Mouse (Mus musculus) intestine, postnatal 0 days (tissue): ENCODE data around the gene 1700029P11Rik. TPM values are rescaled to one million over a fixed set of nuclear protein-coding genes. Genes with fewer than 3 reads are reported as not detected.

Source experiments
- ATAC-seq: fragments of 200-750 bp; cut with Nextera tagmentation; 2 replicates; pipeline ENCODE4 v1.8.0; 2017; ENCODE audit warnings: mild to moderate bottlenecking, moderate TSS enrichment, moderate library complexity
- H3K27ac ChIP-seq: fragments of 300-500 bp; sonication (generic); 2 replicates; pipeline ENCODE4 v1.5.1; 2014; ENCODE audit warnings: mild to moderate bottlenecking, low read depth, low read length, moderate library complexity
- H3K27me3 ChIP-seq: fragments of 300-500 bp; sonication (generic); replicated peaks from 2 replicates; pipeline ENCODE4 v1.6.1; 2014; ENCODE audit warnings: low read length, mixed read lengths; ENCODE audit not compliant: control insufficient read depth, insufficient read depth
- H3K36me3 ChIP-seq: fragments of 300-500 bp; sonication (generic); 2 replicates; pipeline ENCODE4 v1.6.1; 2014; ENCODE audit warnings: mild to moderate bottlenecking, moderate library complexity; ENCODE audit not compliant: control insufficient read depth, insufficient read depth
- H3K4me1 ChIP-seq: fragments of 300-500 bp; sonication (generic); replicated peaks from 2 replicates; pipeline ENCODE4 v1.6.1; 2014; ENCODE audit warnings: antibody characterized with exemption, low read length, mixed read lengths; ENCODE audit not compliant: control insufficient read depth, insufficient read depth
- H3K4me2 ChIP-seq: fragments of 300-500 bp; sonication (generic); replicated peaks from 2 replicates; pipeline ENCODE4 v1.6.1; 2014; ENCODE audit warnings: low read depth, mild to moderate bottlenecking, moderate library complexity
- H3K4me3 ChIP-seq: fragments of 300-500 bp; sonication (generic); 2 replicates; pipeline ENCODE4 v1.5.1; 2014; ENCODE audit warnings: low read depth, low read length
- H3K9ac ChIP-seq: fragments of 300-500 bp; sonication (generic); 2 replicates; pipeline ENCODE4 v1.6.1; 2014; ENCODE audit warnings: mild to moderate bottlenecking, low read depth, low read length
- H3K9me3 ChIP-seq: fragments of 300-500 bp; sonication (generic); 2 replicates; pipeline ENCODE4 v1.6.1; 2016; ENCODE audit warnings: mixed run types; ENCODE audit not compliant: control insufficient read depth
- CTCF ChIP-seq: sonication (generic); IDR thresholded peaks from 2 replicates; pipeline ENCODE4 v1.5.1; 2016; ENCODE audit warnings: low read depth, mild to moderate bottlenecking, control low read depth, antibody characterized with exemption, moderate library complexity
- WGBS: fragments of 180-500 bp; shearing (Covaris S2); extraction: QIAGEN DNeasy Blood & Tissue Kit; methylation state at CpG from one replicate; pipeline ENCODE4 v1.1.7; 2014; 5-methylcytosine and 5-hydroxymethylcytosine counted together
- polyA plus RNA-seq: library from polyadenylated mRNA; unstranded; fragments of >200 nt; fragmentation: Nextera tagmentation; extraction: Ambion mirVana; gene quantifications from 2 replicates; pipeline ENCODE4 v1.2.1, GENCODE M21; 2015

The 1700029P11Rik gene
- not detected in 2 replicates for polyA plus RNA-seq

DNA sequence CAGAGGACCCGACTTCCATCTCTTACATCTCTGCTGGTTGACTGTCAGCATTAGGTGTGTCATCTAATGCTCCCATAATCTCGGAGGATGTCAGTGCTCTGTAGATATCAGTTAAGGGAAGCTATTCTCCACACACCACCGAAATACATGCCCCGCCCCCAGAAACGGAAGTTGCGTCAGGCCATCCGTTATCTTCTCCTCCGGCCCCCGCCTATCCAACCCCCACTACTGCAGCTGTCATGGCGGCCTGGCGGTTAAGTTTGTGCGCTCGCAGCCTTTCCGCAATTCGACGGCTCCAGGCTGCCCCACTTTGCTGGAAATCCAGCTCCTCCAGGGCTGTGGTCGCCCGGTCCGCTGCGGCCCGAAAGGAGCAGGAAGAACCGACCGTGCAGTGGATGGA lies at the start of gene 1700029P11Rik:
Gene 1700029P11Rik, plus strand, starts transcription at position 220 of the 400 bp plus-strand sequence.
- ATAC-seq, result no peak
- Histone ChIP-seq H3K4me2 (no peak within 1 kb of the TSS), H3K27me3 (no peaks in the 10 kb centered on the region), H3K4me3 (no peak within 1 kb of the TSS), H3K9me3 (no peaks in the 10 kb centered on the region), H3K36me3 (no peaks in the 10 kb centered on the region), H3K27ac (no peak within 1 kb of the TSS), H3K4me1 (no peaks in the 10 kb centered on the region), H3K9ac (no peak within 1 kb of the TSS)
- 95% methylated on average over 23 of the region's 23 CpGs for WGBS
- no peak for TF ChIP-seq CTCF

DNA sequence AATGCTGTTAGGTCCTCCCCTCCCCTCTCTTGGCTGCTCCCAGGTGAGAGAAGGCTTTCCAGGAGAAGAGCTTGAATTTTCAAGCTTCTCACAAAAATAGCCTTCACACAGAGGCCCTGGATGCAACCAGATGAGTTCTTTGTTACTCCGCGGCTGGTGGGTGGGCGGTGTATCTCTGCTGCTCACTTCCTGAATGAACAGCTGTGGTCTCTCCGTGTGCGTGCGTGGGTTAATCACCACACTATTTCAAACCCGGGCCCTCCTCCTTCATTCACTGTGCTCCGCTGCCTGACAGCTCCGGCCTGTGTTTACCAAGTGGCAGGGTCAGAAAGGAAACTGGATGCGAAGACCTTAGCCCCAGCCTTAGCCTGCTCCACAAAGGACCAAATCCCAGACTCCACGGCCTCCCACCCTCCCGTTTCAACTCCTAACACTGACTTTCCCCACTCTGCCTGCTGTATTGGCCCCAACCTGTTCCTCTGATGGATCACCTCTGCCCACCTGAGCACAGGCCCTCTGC lies 47.3 kb upstream of the 1700029P11Rik start:
- Histone ChIP-seq H3K27me3 (peaks cover 8% of the 10 kb centered on the region; the same call in 1 of the 2 replicates), H3K4me1 (0 out of 2 replicates have a peak, but pooled peaks cover 2% of the 10 kb centered on the region), H3K27ac (no peak overlapping the region), H3K4me3 (no peak overlapping the region), H3K9ac (no peak overlapping the region), H3K9me3 (no peaks in the 10 kb centered on the region), H3K4me2 (no peak overlapping the region), H3K36me3 (no peaks in the 10 kb centered on the region)
- WGBS, result 28% methylated on average over 12 of the region's 12 CpGs
- no peak for ATAC-seq
- no peak for TF ChIP-seq CTCF

DNA sequence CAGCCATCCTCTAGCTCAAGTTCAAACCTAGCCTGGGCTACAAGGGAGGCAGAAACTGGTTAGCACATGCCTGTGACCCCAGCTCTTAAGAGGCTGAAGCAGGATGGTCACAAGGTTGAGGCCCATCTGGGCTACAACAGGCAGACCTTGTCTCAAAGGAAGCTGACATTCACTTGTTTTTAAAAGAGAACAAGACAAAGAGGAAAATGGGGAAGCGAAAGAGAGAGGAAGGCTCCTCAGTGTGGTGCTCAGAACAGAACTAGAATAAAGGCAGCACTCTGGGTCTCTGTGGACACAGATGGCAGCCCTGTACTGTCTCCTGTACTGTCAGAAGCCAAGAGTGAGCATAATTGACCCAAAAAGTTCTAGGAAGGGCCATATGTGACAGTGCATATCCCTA lies 46.4 kb upstream of the 1700029P11Rik start:
- 0 out of 2 replicates have a peak, but pooled peaks cover 2% of the 10 kb centered on the region for H3K4me1 ChIP-seq
- H3K27ac ChIP-seq, result no peak overlapping the region
- TF ChIP-seq CTCF, result no peak
- H3K9me3 ChIP-seq, result no peaks in the 10 kb centered on the region
- H3K4me2 ChIP-seq, result no peak overlapping the region
- H3K4me3 ChIP-seq, result no peak overlapping the region
- H3K36me3 ChIP-seq, result no peaks in the 10 kb centered on the region
- H3K27me3 ChIP-seq, result peaks cover 13% of the 10 kb centered on the region; the same call in 1 of the 2 replicates
- H3K9ac ChIP-seq, result no peak overlapping the region
- 100% methylated on average over 1 of the region's 1 CpGs for WGBS
- no peak for ATAC-seq

DNA sequence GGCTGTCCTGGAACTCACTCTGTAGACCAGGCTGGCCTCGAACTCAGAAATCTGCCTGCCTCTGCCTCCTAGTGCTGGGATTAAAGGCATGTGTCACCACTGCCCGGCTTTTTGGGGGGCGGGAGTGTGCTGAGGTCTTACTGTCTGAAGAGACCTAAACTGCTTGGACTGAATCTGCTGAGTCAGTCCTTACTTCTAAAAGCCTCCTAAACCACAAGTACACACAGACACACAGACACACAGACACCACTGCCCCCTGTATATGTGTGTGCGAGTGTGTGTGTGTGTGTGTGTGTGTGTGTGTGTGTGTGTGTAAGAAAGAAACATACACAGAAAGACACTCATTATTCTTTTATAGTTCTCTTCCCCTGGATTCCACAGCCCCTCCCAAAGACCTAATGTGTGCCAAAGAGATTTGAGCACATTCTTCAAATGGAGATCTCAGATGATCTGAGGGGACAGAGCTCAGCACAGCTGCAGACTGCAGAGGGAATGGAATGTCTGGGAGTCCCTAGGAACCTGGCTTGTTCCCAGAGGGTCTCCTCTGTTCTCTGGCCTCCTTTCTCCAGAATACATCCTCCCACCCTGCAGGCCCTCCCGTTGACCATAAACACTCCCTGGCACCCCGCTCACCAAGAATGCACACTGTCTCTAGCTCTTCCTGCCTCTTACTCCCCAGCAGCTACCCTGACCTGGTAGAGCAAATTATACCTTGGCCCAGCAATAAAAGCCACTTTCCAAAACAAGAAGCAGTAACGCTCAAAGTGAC lies 44.3 kb upstream of the 1700029P11Rik start:
- Histone ChIP-seq H3K27me3 (peaks cover 13% of the 10 kb centered on the region; the same call in 1 of the 2 replicates), H3K4me2 (peak overlapping the region; percentile 62), H3K9ac (no peak overlapping the region; the same call in 1 of the 2 replicates), H3K4me3 (peak overlapping the region; percentile 35), H3K9me3 (no peaks in the 10 kb centered on the region), H3K27ac (no peak overlapping the region), H3K4me1 (0 out of 2 replicates have a peak, but pooled peaks cover 2% of the 10 kb centered on the region), H3K36me3 (no peaks in the 10 kb centered on the region)
- no peak for ATAC-seq
- 53% methylated on average over 7 of the region's 7 CpGs for WGBS
- no peak for TF ChIP-seq CTCF

DNA sequence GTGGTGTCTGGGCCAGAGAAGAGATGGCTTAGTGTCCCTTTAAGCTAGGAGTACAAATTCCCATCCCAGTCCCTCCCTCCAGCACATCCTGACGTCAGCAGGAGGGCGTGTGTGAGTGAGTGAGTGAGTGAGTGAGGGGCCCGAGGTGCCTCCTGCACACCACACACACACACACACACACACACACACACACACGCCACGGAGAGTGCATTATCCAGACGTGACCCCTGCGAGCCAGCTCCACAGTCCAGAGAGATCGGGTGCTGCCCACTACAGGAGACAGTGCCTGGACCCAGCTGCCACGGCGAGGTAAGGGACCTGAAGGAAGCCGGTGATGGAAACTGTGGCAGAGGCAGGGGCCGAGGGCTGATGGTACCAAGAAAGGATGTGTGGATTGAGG lies 43.7 kb upstream of the 1700029P11Rik start, which contains the start of gene Csdc2:
Gene Csdc2, plus strand, starts transcription at position 81 of the 400 bp plus-strand sequence.
- 0 out of 2 replicates have a peak, but pooled peaks cover 2% of the 10 kb centered on the region for H3K4me1 ChIP-seq
- peak within 1 kb of the TSS; percentile 62 for H3K4me2 ChIP-seq
- peak within 1 kb of the TSS; percentile 28; the same call in 1 of the 2 replicates for H3K27ac ChIP-seq
- ATAC-seq, result peak; percentile 20; the same call in 1 of the 2 replicates
- peak within 1 kb of the TSS; percentile 11 for H3K9ac ChIP-seq
- H3K4me3 ChIP-seq, result peak within 1 kb of the TSS; percentile 35
- H3K36me3 ChIP-seq, result no peaks in the 10 kb centered on the region
- TF ChIP-seq CTCF, result peak; percentile 38; the same call in 1 of the 2 replicates
- under 1% methylated on average over 12 of the region's 12 CpGs for WGBS
- no peaks in the 10 kb centered on the region for H3K9me3 ChIP-seq
- peaks cover 13% of the 10 kb centered on the region; the same call in 1 of the 2 replicates for H3K27me3 ChIP-seq
